In genomic region chr10:111302486-111302885, GRCm38 (mm10) we compare ENCODE assay signal across 21 mouse cellular contexts. TPM values are rescaled to one million over a fixed set of nuclear protein-coding genes. Genes with fewer than 3 reads are reported as not detected.
DNase-seq lines count a peak whose midpoint lies in the region; ATAC-seq and TF ChIP-seq lines count a peak whose summit lies in the region.
"Had no signal": no experiment of that assay in that cellular context is flagged by ENCODE, and none has a peak within 500 bp of the region (broad histone marks: within the 10 kb centered on the region; RNA-seq: fewer than 3 reads in every experiment).

No protein-coding gene starts in this region.

- TF ChIP-seq CTCF in MEL (IDR thresholded peaks at IDR 0.05 in 2 of 3, conservative IDR thresholded peaks at IDR 0.05 in 1 of 3; ENCODE audit: control insufficient read depth in 1 of 3, insufficient read depth in 1 of 3, low read depth in 2 of 3, low read length in 3 of 3, poor library complexity in 1 of 3, severe bottlenecking in 1 of 3) = no peak

- ATAC-seq in granulocyte monocyte progenitor cell, adult 5-6 weeks (replicated peaks; ENCODE audit: poor library complexity, severe bottlenecking) = peak; percentile 21
- ATAC-seq in midbrain, embryonic 15.5 days (replicated peaks) = no peak
- no peak for ATAC-seq in midbrain, embryonic 13.5 days
- ATAC-seq: activated CD4-positive, CD25-positive, alpha-beta regulatory T cell, adult 4 months; forebrain, embryonic 13.5 days; forebrain, embryonic 15.5 days; Patski had no signal

- no peaks in the 10 kb centered on the region for H3K9me3 ChIP-seq in heart, embryonic 10.5 days
- H3K9me3 ChIP-seq in MEL (replicated peaks; ENCODE audit: insufficient read depth, low read length) = no peaks in the 10 kb centered on the region
- no peaks in the 10 kb centered on the region for H3K9me3 ChIP-seq in midbrain, embryonic 15.5 days
- no peaks in the 10 kb centered on the region for H3K9me3 ChIP-seq in midbrain, embryonic 13.5 days
- H3K9me3 ChIP-seq: embryonic facial prominence, embryonic 10.5 days; embryonic facial prominence, embryonic 12.5 days; forebrain, embryonic 13.5 days; forebrain, embryonic 15.5 days had no signal

- no peak; the same call in 1 of the 2 replicates for TF ChIP-seq RAD21 in MEL (IDR thresholded peaks at IDR 0.05; ENCODE audit: low read depth, low read length)

- no peaks in the 10 kb centered on the region for H3K27me3 ChIP-seq in heart, embryonic 10.5 days (ENCODE audit: insufficient read depth, poor library complexity, severe bottlenecking)
- H3K27me3 ChIP-seq in MEL (ENCODE audit: control insufficient read depth in 1 of 2, insufficient read depth in 2 of 2, low read length in 2 of 2) = no peaks in the 10 kb centered on the region
- no peaks in the 10 kb centered on the region for H3K27me3 ChIP-seq in myocyte (ENCODE audit: control insufficient read depth, insufficient read depth, insufficient read length)
- H3K27me3 ChIP-seq in midbrain, embryonic 15.5 days (replicated peaks) = no peaks in the 10 kb centered on the region
- H3K27me3 ChIP-seq in midbrain, embryonic 13.5 days = no peaks in the 10 kb centered on the region
- H3K27me3 ChIP-seq: embryonic facial prominence, embryonic 12.5 days; forebrain, embryonic 13.5 days; forebrain, embryonic 15.5 days; Patski had no signal

- WGBS in heart, embryonic 10.5 days = 90% methylated on average over 6 of the region's 6 CpGs
- 94% methylated on average over 6 of the region's 6 CpGs for WGBS in midbrain, embryonic 15.5 days
- 91% methylated on average over 6 of the region's 6 CpGs for WGBS in midbrain, embryonic 13.5 days

- H3K4me2 ChIP-seq in myocyte (ENCODE audit: low read depth) = no peak overlapping the region
- H3K4me2 ChIP-seq in midbrain, embryonic 15.5 days = no peak overlapping the region
- no peak overlapping the region for H3K4me2 ChIP-seq in midbrain, embryonic 13.5 days (replicated peaks)
- H3K4me2 ChIP-seq: embryonic facial prominence, embryonic 12.5 days; forebrain, embryonic 13.5 days; forebrain, embryonic 15.5 days had no signal

- no peak for TF ChIP-seq EP300 in MEL (IDR thresholded peaks at IDR 0.05; ENCODE audit: low read depth in 1 of 2, low read length in 2 of 2)

- no peak overlapping the region for H3K27ac ChIP-seq in heart, embryonic 10.5 days
- no peak overlapping the region for H3K27ac ChIP-seq in MEL (ENCODE audit: control insufficient read depth, low read depth, low read length)
- H3K27ac ChIP-seq in midbrain, embryonic 15.5 days = no peak overlapping the region
- H3K27ac ChIP-seq in midbrain, embryonic 13.5 days = no peak overlapping the region
- H3K27ac ChIP-seq: embryonic facial prominence, embryonic 10.5 days; embryonic facial prominence, embryonic 12.5 days; forebrain, embryonic 13.5 days; forebrain, embryonic 15.5 days had no signal

- H3K4me3 ChIP-seq in heart, embryonic 10.5 days = no peak overlapping the region
- H3K4me3 ChIP-seq in MEL (ENCODE audit: control insufficient read depth in 1 of 2, insufficient read depth in 1 of 2, low read depth in 2 of 2, low read length in 2 of 2) (no peak overlapping the region), myocyte (no peak overlapping the region)
- no peak overlapping the region for H3K4me3 ChIP-seq in midbrain, embryonic 15.5 days
- H3K4me3 ChIP-seq in midbrain, embryonic 13.5 days (replicated peaks) = no peak overlapping the region
- H3K4me3 ChIP-seq: embryonic facial prominence, embryonic 10.5 days; embryonic facial prominence, embryonic 12.5 days; forebrain, embryonic 13.5 days; forebrain, embryonic 15.5 days had no signal

- H3K36me3 ChIP-seq in heart, embryonic 10.5 days = no peaks in the 10 kb centered on the region
- H3K36me3 ChIP-seq in MEL (ENCODE audit: control insufficient read depth in 1 of 2, insufficient read depth in 2 of 2, low read length in 2 of 2) (no peaks in the 10 kb centered on the region), myocyte (ENCODE audit: control insufficient read depth, insufficient read depth) (no peaks in the 10 kb centered on the region)
- H3K36me3 ChIP-seq in midbrain, embryonic 15.5 days (replicated peaks) = no peaks in the 10 kb centered on the region
- H3K36me3 ChIP-seq in midbrain, embryonic 13.5 days = no peaks in the 10 kb centered on the region
- H3K36me3 ChIP-seq: embryonic facial prominence, embryonic 12.5 days; forebrain, embryonic 15.5 days had no signal

- H3K79me2 ChIP-seq in MEL (ENCODE audit: control insufficient read depth, insufficient read depth, low read length, poor library complexity) = no peaks in the 10 kb centered on the region
- H3K79me2 ChIP-seq in myocyte (ENCODE audit: control insufficient read depth, insufficient read depth) = peaks cover 4% of the 10 kb centered on the region

- DNase-seq in heart, embryonic 10.5 days (ENCODE audit: low spot score) = peak; percentile 70
- DNase-seq in heart, adult 18-20 months = no peak
- peak; percentile 50 for DNase-seq in MEL (ENCODE audit: low read depth, low spot score)
- DNase-seq: adrenal gland, adult 8-10 months; adrenal gland, postnatal 14 days; adrenal gland, postnatal 36 days; cerebellum, adult 11-12 months; cerebellum, adult 2 months; cerebellum, adult 9-10 months; cerebellum, postnatal 10 days; cerebellum, postnatal 25 days had no signal

- TF ChIP-seq POLR2A in MEL (IDR thresholded peaks at IDR 0.05; ENCODE audit: control insufficient read depth in 1 of 2, insufficient read depth in 1 of 2, low read depth in 1 of 2, low read length in 2 of 2, poor library complexity in 1 of 2) (no peak), myocyte (IDR thresholded peaks at IDR 0.05; ENCODE audit: insufficient read length, low read depth) (no peak)

- no peak overlapping the region for H3ac ChIP-seq in myocyte (ENCODE audit: control insufficient read depth, insufficient read length)

- no peak overlapping the region for H3K9ac ChIP-seq in MEL (ENCODE audit: control insufficient read depth, low read depth, low read length, poor library complexity, severe bottlenecking)
- H3K9ac ChIP-seq in midbrain, embryonic 15.5 days = no peak overlapping the region
- H3K9ac ChIP-seq in midbrain, embryonic 13.5 days (replicated peaks) = no peak overlapping the region
- H3K9ac ChIP-seq: embryonic facial prominence, embryonic 12.5 days; forebrain, embryonic 13.5 days; forebrain, embryonic 15.5 days had no signal

- 0 out of 2 replicates have a peak, but pooled peaks cover 4% of the 10 kb centered on the region for H3K4me1 ChIP-seq in heart, embryonic 10.5 days
- H3K4me1 ChIP-seq in MEL (ENCODE audit: control insufficient read depth in 1 of 2, insufficient read depth in 2 of 2, low read length in 2 of 2) = no peaks in the 10 kb centered on the region
- H3K4me1 ChIP-seq in midbrain, embryonic 15.5 days = peaks cover 16% of the 10 kb centered on the region
- peaks cover 9% of the 10 kb centered on the region for H3K4me1 ChIP-seq in midbrain, embryonic 13.5 days (replicated peaks)
- H3K4me1 ChIP-seq: embryonic facial prominence, embryonic 12.5 days had no signal

TF ChIP-seq in MEL, 35 proteins besides CTCF, POLR2A, EP300 and RAD21:
- no peak for TF ChIP-seq POLR2AphosphoS5 (IDR thresholded peaks at IDR 0.05; ENCODE audit: borderline replicate concordance, low read depth, low read length)
- no peak for TF ChIP-seq TBP (IDR thresholded peaks at IDR 0.05; ENCODE audit: low read depth, low read length)
- no peak for TF ChIP-seq TAL1 (IDR thresholded peaks at IDR 0.05; ENCODE audit: low read length)
- no peak for TF ChIP-seq NRF1 (IDR thresholded peaks at IDR 0.05; ENCODE audit: insufficient read depth, low read depth, low read length, poor library complexity, severe bottlenecking)
- TF ChIP-seq E2F4 (IDR thresholded peaks at IDR 0.05; ENCODE audit: borderline replicate concordance, low read depth, low read length) = no peak

TF ChIP-seq in myocyte, 11 proteins besides CTCF, POLR2A, EP300 and RAD21:
- TF ChIP-seq POLR2AphosphoS2 (IDR thresholded peaks at IDR 0.05; ENCODE audit: insufficient read length, low read depth) (peak; percentile 41), E2F4 (IDR thresholded peaks at IDR 0.05; ENCODE audit: insufficient read depth) (no peak), MYOG (IDR thresholded peaks at IDR 0.05; ENCODE audit: control insufficient read depth in 1 of 3, insufficient read depth in 1 of 3, insufficient read length in 2 of 3, low read depth in 2 of 3) (no peak)

RNA-seq across cellular contexts. Expression of gene Bbs10, which starts 4.0 kb away (rescaled TPM):
- 5.1 and 5.9 TPM in 2 replicates for polyA plus RNA-seq in heart, embryonic 10.5 days (2016; fragmentation: Nextera tagmentation; extraction: Ambion mirVana)
- 1 to 10 TPM; 2.8 to 3.1 TPM for total RNA-seq in heart, adult 18-20 months (2021)
- 0.42 and 0.62 TPM in 2 replicates for total RNA-seq in MEL (2012; rRNA removed)
- polyA plus RNA-seq in MEL (2012; ENCODE audit: insufficient read depth in 1 of 2, insufficient read length in 2 of 2, low read depth in 1 of 2, low replicate concordance in 2 of 2, missing spikeins in 1 of 2) (under 1 TPM in 1 of 2 experiments, not detected in 1; 0.15 TPM), myocyte (2012; fragmentation: generic; extraction: Trizol) (1.7 TPM)
- 1.7 and 2.5 TPM in 2 replicates for total RNA-seq in granulocyte monocyte progenitor cell, adult 5-6 weeks (2014; fragmentation: Nextera tagmentation)
- 4.3 and 5.3 TPM in 2 replicates for total RNA-seq in granulocyte monocyte progenitor cell, adult 5-6 weeks (2017)
- polyA plus RNA-seq in midbrain, embryonic 15.5 days (2015; fragmentation: Nextera tagmentation; extraction: Ambion mirVana) = 5.9 TPM in 2 replicates
- 7.2 and 7.5 TPM in 2 replicates for polyA plus RNA-seq in midbrain, embryonic 13.5 days (2015; fragmentation: Nextera tagmentation; extraction: Ambion mirVana)

Comparison
In these comparisons a context has a peak if more than half of its experiments do, and no peak if none do; other contexts are left out.
1. DNase-seq: peak in heart, embryonic 10.5 days (single experiment) and MEL (single experiment); none in heart, adult 18-20 months (0 of 2).